Mouse (Mus musculus) layer of hippocampus, postnatal 25 days (tissue): ENCODE measurements around the gene Gpr26. TPM values are rescaled to one million over a fixed set of nuclear protein-coding genes. Genes with fewer than 3 reads are reported as not detected.

ENCODE experiments used
- DNase-seq, 2 experiments: peaks; one replicate each; pipeline ENCODE4 v3.0.0; 2022; ENCODE audit warnings: mixed read lengths in 2 of 2, low spot score in 1 of 2; ENCODE audit errors: extremely low spot score in 1 of 2
- total RNA-seq, 2 experiments: library from RNA; stranded (reverse); gene quantifications; 2 replicates each; pipeline ENCODE4 v1.2.3; 2021

The Gpr26 gene
- total RNA-seq, 2 experiments from 2014 or later: 49.0 to 58.2 TPM

DNA sequence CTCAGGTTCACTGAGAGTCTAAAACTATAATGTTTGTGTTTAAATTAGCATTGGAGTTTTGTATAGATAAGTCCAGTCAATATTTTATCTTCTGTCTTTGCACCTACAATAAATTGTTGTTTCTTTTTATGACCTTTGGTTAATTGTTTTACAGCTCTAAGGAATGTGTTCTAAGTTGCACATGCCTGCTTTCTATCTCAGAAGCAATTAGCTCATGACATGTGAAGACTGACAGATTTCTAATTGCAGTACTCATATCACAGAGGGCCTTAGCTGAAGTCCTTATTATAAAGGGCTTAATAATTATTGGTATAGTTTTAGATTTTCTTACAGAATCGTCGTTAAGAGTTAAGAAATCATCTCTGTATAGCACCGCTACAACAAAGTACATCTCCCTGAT is 49.7 kb downstream of the Gpr26 start:
- no peak for DNase-seq

- DNase-seq: no peak
Measured at GRCm38 (mm10) chr7:132025591-132025990, 59.3 kb downstream of the Gpr26 start.

DNA sequence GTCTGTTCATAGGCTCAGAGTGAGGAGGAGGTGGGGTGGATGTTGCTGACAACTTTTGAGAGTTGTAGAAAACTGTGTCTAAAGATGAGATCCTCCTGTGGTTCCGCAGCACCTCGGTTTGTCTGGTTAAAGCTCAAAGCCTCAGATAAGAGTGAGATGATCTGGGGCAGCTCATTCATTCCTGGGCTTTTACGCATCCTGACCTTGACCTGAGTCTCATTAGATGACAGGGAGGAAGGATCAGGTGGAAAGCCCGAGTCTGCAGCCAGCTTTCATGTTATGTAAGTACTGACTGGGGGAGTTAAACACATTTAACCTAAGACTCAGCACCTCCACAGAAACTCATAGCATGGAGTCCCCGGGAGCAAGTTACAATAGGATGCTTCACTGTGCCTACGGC is 60.4 kb downstream of the Gpr26 start:
- no peak for DNase-seq

DNA sequence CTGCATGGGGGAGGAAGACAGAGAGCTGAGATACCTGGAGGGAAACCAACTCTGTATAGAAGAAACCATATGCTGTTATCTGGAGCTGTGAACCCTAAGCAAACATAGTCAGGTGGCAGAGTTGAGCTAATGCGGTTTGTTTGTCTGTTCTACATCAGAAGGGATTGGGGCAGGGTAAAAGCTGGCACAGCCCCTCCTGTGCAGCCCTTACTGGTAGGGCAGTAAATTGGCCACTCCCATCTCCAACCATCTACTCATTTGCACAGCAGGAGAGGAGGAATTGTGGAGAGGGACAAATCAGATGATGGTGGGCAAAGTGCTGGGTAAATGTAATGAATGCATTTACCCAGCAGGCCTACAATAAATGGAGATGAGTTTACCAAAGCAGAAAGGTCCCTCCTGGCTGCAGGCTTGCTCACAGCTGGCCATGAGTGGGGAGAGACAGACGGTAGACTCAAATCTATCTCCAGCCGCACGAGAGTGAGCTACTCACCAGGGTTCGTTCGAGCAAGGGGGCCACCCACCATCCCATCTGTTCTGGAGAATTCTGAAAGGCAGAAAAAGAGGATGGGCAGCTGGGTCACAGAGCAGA is 65.8 kb downstream of the Gpr26 start:
- DNase-seq: no peak

Other genes starting within 250 kb of the Gpr26 start
- 1 to 10 TPM; 1.8 to 2.5 TPM for gene Cpxm2, start 188.3 kb downstream of the Gpr26 start, total RNA-seq